Mouse (Mus musculus): Measurements from ENCODE around the gene Gmip.

Gmip gene

DNA sequence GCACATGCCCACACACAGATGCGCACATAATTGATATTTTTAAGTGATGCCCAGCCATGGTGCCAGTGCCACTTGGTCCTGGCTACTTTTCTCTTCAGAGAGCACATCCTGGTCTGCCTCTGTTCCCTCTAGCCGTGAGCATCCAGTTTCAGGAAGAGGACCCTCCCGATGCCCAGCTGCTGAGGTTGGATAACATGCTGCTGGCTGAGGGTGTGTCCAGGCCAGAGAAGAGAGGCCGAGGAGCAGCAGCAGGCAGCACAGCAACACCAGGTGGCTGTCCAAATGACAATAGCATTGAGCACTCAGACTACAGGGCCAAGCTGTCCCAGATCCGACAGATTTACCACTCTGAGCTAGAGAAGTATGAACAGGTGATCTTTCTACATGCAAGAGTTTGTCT lies 55.7 kb downstream of the Gmip start:
- peak in 1 of 2 experiments; percentile 12 for DNase-seq

DNA sequence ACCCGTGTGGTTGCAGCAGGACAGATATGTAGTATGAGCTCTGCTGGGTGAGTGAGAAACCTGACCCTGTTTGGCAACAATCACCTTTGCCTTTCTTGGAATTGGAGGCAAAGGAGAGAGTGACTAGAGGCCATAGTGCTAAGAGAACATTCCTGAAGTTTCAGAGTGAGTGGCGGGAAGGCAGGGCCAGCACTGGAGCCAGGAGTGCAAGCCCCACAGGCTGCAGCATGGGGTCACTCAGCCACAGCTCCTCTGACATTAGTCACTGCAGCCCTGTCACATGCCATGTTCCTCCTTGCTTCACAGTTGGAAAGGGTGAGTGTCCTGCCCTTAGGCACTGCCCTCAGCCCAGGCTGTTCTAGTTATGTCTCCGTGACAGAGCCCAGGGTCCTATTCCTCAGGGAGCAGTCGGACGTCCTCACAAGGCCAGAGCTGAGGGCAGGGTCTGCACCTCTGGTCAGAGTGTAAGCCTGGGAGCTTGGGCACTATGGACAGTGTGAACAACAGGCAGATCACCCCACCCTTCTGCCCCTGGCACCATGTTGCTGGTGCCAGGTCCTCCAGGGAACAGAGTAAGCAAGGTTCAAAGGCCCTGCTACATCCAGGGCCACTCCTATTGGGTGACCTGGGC lies 59.3 kb downstream of the Gmip start:
- DNase-seq = peak in 1 of 2 experiments; percentile 44

DNA sequence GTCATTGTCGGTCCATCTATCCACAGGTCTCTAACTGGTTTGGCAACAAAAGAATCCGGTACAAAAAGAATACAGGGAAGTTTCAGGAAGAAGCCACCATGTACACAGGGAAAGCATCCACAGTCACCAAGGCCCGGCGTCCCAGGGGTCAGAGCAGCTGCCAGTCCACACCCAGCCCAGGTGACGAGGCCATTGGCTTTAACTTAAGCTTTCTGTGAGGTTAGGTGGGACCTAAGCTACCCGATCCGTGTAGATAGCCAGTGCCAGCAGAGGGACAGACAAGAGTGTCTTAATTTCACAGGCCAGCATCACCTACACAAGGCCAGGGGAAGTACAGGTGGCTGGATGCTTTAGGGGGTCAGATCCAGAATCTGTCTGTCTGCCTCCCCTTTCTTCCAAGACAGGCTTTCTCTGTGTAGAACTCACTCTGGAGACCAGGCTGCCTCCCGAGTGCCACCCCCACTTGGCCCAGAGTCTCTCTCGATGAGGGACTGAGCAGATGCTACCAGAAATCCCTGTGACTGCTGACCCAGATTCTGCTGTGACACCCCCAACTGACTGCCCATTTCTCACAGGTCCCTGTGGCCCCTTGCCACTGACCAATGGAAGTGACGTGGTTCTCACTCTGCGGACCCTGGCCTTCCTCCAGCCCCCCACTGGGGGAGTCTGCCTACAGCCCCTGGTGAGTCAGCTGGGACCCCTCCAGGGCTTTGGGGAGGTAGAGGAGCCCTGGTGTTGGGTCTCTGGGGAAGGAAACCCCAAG lies 61.7 kb downstream of the Gmip start:
- DNase-seq = peak in 1 of 2 experiments; percentile 20

DNA sequence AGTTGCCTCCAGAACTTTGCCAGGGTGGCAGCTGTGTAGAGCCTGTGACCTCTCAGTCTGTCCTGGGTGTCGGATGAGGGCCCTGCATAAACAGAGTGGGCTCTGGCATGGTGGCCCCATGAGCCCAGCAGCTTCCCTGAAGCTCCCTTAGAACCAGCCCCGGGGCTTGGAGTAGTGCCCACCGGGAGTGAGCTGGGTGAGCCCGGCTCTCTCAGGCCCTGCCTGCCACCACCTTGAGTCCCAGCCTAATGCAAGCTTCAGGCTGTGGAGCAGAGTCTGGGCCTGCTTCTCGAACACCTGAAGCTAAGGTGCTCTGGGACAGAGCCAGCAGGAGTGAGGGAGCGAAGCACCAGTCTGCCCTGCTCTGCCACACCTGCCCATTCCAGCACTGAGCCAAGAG lies 62.4 kb downstream of the Gmip start:
- DNase-seq = peak in 1 of 2 experiments; percentile 18
